Mouse (Mus musculus) E14TG2a.4 (cell line): ENCODE data around the gene Lenep.

ENCODE experiments used
- CTCF ChIP-seq: conservative IDR thresholded peaks from 2 replicates; pipeline ENCODE4 v1.5.1; 2014; ENCODE audit warnings: low read length
- NANOG ChIP-seq: IDR thresholded peaks from 2 replicates; pipeline ENCODE4 v1.6.1; 2014; ENCODE audit warnings: borderline replicate concordance, low read length, mixed read lengths
- POU5F1 ChIP-seq: IDR thresholded peaks from 2 replicates; pipeline ENCODE4 v1.6.1; 2014; ENCODE audit warnings: low read length, borderline replicate concordance

DNA sequence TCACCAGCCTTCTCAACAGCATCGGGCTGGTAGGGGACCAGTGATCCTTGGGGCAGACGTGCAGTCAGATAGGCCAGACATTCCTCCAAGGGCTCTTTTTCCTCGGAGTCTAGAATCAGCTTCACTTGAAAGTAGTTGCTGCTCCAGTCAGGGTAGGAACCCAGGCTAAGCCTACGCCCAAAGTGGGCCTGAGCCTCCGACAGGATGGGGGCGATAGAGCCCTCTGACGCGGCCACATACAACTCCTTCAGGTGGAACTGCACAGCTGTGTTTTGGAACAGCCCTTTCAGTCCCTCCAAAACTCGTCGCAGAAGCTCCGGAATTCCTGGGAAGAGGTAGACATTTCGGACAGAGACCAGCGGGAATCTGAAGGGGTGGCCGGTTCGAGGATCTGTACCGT is 5.9 kb upstream of the Lenep start:
- TF ChIP-seq CTCF = 0 out of 2 replicates have a peak, but pooled peaks have one; percentile 5
- TF ChIP-seq NANOG = no peak
- TF ChIP-seq POU5F1 = no peak
